Mouse (Mus musculus) testis, adult 2 months (tissue): ENCODE data around the gene Map2.

Experiments used
- CTCF ChIP-seq: fragments of 200-500 bp; IDR thresholded peaks from 2 replicates; pipeline ENCODE4 v1.5.1; 2012; ENCODE audit warnings: low read depth, mild to moderate bottlenecking, inconsistent platforms, low read length, moderate library complexity; ENCODE audit not compliant: control insufficient read depth, insufficient read depth, insufficient replicate concordance
- POLR2A ChIP-seq: fragments of 200-500 bp; IDR thresholded peaks from 2 replicates; pipeline ENCODE4 v1.6.1; 2012; ENCODE audit warnings: low read depth, mild to moderate bottlenecking, inconsistent platforms, low read length, moderate library complexity; ENCODE audit not compliant: control insufficient read depth

- no peak for TF ChIP-seq CTCF
- TF ChIP-seq POLR2A = no peak
These were observed 113.9 kb downstream of the Map2 start for GRCm38 (mm10) chr1:66288987-66289386.
